Mouse (Mus musculus): ENCODE measurements around the gene Hist1h3b. TPM values are rescaled to one million over a fixed set of nuclear protein-coding genes. Genes with fewer than 3 reads are reported as not detected.
A peak's percentile ranks its signal among the peaks of the same experiment; 100 is the strongest.
"Not testable (repeated sequence)": the region's sequence is repeated elsewhere in the genome, so short reads cannot be mapped to it uniquely, and the experiment has no call there.

Hist1h3b gene
- total RNA-seq (2017), result 1.2 TPM in 1 of 2 replicates, not detected in the other

DNA sequence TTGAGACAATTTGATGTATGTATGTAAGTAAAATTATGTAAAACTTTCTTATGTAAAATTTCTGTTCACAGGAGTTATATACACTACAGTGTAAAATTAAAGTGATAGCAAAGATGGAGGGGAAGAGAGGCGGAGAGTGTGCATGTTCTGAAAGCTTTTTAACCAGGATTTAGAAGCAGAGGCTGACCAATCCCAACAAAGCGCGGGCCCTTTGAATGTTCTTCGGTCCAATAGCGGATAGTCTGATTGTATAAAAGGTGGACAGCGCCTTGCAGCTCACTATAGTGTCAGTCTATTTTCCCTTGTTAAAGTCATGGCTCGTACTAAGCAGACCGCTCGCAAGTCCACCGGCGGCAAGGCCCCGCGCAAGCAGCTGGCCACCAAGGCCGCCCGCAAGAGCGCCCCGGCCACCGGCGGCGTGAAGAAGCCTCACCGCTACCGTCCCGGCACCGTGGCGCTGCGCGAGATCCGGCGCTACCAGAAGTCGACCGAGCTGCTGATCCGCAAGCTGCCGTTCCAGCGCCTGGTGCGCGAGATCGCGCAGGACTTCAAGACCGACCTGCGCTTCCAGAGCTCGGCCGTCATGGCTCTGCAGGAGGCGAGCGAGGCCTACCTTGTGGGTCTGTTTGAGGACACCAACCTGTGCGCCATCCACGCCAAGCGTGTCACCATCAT, at the start of gene Hist1h3b:
TSS of gene Hist1h3b (plus strand) at position 201 of the 675 bp plus-strand sequence.
- ATAC-seq (ENCODE audit: extremely low read depth, insufficient number of reproducible peaks, low FRiP score, poor library complexity, severe bottlenecking), result peak; percentile 63

GRCm38 (mm10) chr13:23702801-23703200, 49.3 kb upstream of the Hist1h3b start:
- not testable (repeated sequence) for ATAC-seq (ENCODE audit: extremely low read depth, insufficient number of reproducible peaks, low FRiP score, poor library complexity, severe bottlenecking)

DNA sequence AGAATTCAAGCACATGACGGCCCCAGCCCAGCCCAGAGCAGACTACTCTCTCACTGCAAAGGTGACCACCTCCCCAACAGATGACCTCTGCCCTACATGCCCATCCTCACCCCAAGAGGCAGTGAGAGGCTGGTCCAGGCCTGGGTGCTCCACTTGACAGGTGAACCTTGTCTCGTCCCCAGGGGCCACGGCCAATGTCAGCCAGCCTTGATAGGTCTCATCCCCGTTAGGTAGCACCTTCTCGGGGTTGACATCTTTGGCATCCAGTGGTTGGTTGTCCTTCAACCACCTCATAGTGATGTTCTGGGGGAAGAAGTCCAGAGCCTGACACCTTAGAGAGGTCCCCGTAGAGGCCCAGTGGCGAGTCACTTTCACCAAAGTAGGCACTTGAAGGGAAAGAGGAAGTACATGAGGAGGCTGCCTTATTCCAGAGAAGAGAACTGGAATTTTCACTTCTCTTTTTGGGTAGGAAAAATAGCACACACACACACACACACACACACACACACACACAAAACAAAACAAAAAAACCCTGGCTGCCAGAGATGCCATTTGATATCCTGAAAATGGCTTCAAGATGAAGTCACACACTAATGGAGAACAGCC, 46.2 kb upstream of the Hist1h3b start:
- no peak for ATAC-seq (ENCODE audit: extremely low read depth, insufficient number of reproducible peaks, low FRiP score, poor library complexity, severe bottlenecking)

- no peak for ATAC-seq (ENCODE audit: extremely low read depth, insufficient number of reproducible peaks, low FRiP score, poor library complexity, severe bottlenecking)
Observed at GRCm38 (mm10) chr13:23706771-23707170, 45.3 kb upstream of the Hist1h3b start.

- ATAC-seq (ENCODE audit: extremely low read depth, insufficient number of reproducible peaks, low FRiP score, poor library complexity, severe bottlenecking), result no peak
Observed at GRCm38 (mm10) chr13:23708041-23708440, 44.0 kb upstream of the Hist1h3b start.

DNA sequence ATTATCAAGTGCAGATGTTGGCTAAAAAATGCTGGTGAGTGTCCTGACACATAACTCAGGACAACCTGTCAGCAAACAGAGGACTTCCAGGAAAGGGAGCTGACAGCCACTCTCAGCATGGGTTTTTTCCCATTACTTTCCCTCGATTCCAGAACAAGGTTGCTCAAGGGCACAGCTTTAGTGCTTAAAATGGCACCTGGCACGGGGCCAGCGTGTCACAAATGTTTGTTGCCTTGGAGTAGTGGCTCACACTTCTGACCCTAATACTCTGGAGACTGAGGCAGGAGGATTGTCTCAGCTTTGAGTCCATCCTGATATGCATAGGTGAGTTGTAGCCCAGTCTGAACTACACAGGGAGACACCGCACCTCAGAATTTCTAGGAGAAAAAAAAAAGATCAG, 43.4 kb upstream of the Hist1h3b start:
- ATAC-seq (ENCODE audit: extremely low read depth, insufficient number of reproducible peaks, low FRiP score, poor library complexity, severe bottlenecking), result no peak

- ATAC-seq (ENCODE audit: extremely low read depth, insufficient number of reproducible peaks, low FRiP score, poor library complexity, severe bottlenecking), result peak; percentile 9; the same call in 1 of the 2 replicates
Observed at GRCm38 (mm10) chr13:23709714-23710373, 42.2 kb upstream of the Hist1h3b start.

GRCm38 (mm10) chr13:23710374-23711089, 41.5 kb upstream of the Hist1h3b start, which contains the start of gene Hfe:
Gene Hfe, minus strand, starts transcription at chr13:23710854.
- ATAC-seq (ENCODE audit: extremely low read depth, insufficient number of reproducible peaks, low FRiP score, poor library complexity, severe bottlenecking), result peak; percentile 75

GRCm38 (mm10) chr13:23716261-23717042, 35.6 kb upstream of the Hist1h3b start:
- ATAC-seq (ENCODE audit: extremely low read depth, insufficient number of reproducible peaks, low FRiP score, poor library complexity, severe bottlenecking), result no peak

GRCm38 (mm10) chr13:23717176-23717575, 34.9 kb upstream of the Hist1h3b start:
- ATAC-seq (ENCODE audit: extremely low read depth, insufficient number of reproducible peaks, low FRiP score, poor library complexity, severe bottlenecking), result no peak

- ATAC-seq (ENCODE audit: extremely low read depth, insufficient number of reproducible peaks, low FRiP score, poor library complexity, severe bottlenecking), result not testable (repeated sequence)
Observed at GRCm38 (mm10) chr13:23717593-23718245, 34.3 kb upstream of the Hist1h3b start.

DNA sequence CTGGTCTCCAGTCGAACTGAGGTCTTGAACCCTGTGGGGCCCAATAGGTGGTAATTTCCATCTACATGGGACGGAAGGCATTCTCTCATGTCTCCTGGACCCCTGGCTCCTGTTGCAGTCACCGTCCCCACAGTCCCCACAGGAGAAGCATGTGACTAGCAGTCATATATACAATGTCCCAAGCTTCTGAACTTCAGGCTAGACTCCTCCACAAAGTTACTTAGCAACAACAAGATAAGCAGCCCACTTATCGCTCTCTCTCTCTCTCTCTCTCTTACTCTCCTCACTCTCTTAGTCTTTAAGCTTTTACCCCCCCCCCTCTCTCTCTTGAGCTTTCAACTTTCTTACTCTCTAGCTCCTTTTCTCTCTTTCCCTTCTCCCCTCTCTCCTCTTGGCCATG, 27.8 kb upstream of the Hist1h3b start:
- ATAC-seq (ENCODE audit: extremely low read depth, insufficient number of reproducible peaks, low FRiP score, poor library complexity, severe bottlenecking), result no peak

DNA sequence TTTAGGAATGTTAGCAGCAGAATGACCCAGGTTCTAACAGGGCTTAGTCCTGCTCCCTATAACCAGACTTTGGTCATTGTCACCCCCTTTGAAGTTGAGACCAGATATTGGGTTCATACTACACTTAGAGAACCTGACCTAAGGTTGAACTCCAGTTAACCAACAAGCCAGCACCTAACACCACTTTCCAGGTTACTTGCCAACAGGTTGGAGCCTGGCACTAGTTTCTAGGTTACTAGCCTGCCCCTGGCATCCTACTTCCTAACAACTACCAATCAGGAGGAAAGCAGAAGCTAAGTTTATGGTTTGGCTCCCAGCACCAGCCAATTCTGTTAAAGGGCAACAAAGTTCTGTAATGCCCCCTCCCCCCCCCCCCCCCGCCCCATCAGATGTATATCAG, 26.9 kb upstream of the Hist1h3b start:
- ATAC-seq (ENCODE audit: extremely low read depth, insufficient number of reproducible peaks, low FRiP score, poor library complexity, severe bottlenecking), result no peak

DNA sequence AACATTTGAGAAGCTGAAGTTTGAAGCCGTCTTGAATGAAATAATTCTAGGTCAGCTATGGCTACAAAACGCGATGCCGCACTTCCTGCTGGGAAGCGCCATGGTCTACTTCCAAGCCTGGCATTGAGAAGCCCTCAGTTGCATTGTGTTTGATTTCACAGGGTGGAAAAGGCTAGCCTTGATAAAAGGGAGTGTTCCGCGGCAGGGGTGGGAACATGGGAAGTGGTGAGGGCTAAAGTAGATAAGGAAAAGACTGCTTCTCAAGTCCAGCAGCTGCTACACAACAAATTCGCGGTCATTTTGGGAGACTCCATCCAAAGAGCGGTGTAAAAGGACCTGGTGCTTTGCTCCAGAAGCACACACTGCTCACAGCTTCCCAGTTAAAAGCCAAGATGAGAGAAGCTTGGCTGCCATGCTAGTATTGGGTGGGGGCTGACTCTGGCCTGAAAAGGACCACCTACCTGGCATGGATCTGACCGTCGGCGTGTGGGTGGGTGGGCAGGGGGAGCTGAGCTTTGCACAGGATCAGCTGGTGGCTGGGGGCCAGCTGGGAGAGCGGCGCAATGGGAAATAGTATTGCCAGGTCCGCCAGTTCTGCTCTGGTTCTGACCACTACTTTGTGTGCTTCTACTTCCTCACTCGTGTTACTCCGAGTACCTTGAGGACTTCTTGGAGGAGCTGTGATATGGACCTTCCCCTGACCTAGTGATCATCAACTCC, 23.4 kb upstream of the Hist1h3b start:
- ATAC-seq (ENCODE audit: extremely low read depth, insufficient number of reproducible peaks, low FRiP score, poor library complexity, severe bottlenecking), result no peak

GRCm38 (mm10) chr13:23729192-23729525, 22.9 kb upstream of the Hist1h3b start:
- ATAC-seq (ENCODE audit: extremely low read depth, insufficient number of reproducible peaks, low FRiP score, poor library complexity, severe bottlenecking), result no peak

DNA sequence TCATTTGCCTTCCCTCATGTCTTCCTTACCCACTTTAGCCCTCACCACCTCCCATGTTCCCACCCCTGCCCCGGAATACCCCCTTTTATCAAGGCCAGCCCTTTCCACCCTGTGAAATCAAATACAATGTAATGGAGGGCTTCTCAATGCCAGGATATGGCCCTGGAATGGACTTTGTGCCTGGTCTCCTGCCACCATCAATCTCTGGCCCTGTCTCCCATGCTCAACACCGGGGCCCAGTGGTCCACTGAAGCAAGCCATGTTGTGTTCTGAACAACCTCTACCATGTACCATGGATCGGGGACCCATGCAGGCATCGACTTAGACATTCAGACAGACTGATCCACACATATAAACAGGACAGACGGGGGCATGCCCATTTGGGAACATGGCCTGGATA, 22.4 kb upstream of the Hist1h3b start:
- ATAC-seq (ENCODE audit: extremely low read depth, insufficient number of reproducible peaks, low FRiP score, poor library complexity, severe bottlenecking), result no peak

DNA sequence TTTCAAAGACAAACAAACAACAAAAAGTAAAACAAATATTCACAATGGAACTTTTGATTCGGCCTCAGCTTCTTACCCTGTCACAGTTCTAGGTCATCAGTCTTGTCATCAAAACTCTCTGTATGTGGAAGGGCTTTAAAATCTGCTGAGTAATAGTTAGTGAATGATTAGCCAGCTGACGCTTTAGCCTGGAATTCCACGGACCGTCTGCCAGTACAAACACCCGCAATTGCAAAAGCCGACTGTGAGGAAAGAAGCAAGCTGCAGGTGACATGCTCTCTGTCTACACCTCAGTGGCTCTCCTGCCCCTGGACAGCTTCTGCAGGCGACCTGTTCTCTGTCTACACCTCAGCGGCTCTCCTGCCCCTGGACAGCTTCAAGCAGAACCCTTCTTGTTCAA, 21.6 kb upstream of the Hist1h3b start:
- no peak for ATAC-seq (ENCODE audit: extremely low read depth, insufficient number of reproducible peaks, low FRiP score, poor library complexity, severe bottlenecking)

Data from neutrophil, adult 5-6 weeks (primary cell).